Mouse (Mus musculus) gastrocnemius, adult 2 months (tissue): ENCODE measurements around the gene Usf2. TPM values are rescaled to one million over a fixed set of nuclear protein-coding genes. Genes with fewer than 3 reads are reported as not detected.

Experiments
- DNase-seq: peaks from one replicate; pipeline ENCODE4 v3.0.0; 2022
- H3K27ac ChIP-seq: fragments of 200-600 bp; 2 replicates; pipeline ENCODE4 v1.8.1; 2022; ENCODE audit warnings: mild to moderate bottlenecking
- H3K4me3 ChIP-seq: fragments of 200-600 bp; 2 replicates; pipeline ENCODE4 v1.8.1; 2022; ENCODE audit warnings: mild to moderate bottlenecking, moderate library complexity
- CTCF ChIP-seq: fragments of 200-600 bp; IDR thresholded peaks from 2 replicates; pipeline ENCODE4 v1.8.1; 2022; ENCODE audit warnings: antibody characterized with exemption, mild to moderate bottlenecking, moderate library complexity
- intact Hi-C: fragments of 180-260 bp; cut with DNase I; formaldehyde crosslinking; loops from one replicate; pipeline ENCODE4 v1.15.1; 2025
- long read RNA-seq, 2 experiments: library from polyadenylated mRNA; stranded (forward); transcript quantifications; one replicate each; pipeline ENCODE4 v2.0.0; 2021
- total RNA-seq, 2 experiments: library from RNA; stranded (reverse); gene quantifications; 2 replicates each; pipeline ENCODE4 v1.2.3; 2021

Gene Usf2
- total RNA-seq, result 100 to 1,000 TPM in 1 of 2 experiments, 10 to 100 TPM in 1; 85.9 to 102 TPM
- long read RNA-seq, experiment 1, transcript Usf2-201 (10 exons, 2,419 nt), result major isoform, 12 of 23 reads
- long read RNA-seq, experiment 1, partial matches to known transcripts, result 4 of 23 reads
- long read RNA-seq, experiment 1, other reads (novel, unspliced or antisense), result 6 of 23 reads
- long read RNA-seq, experiment 2, transcript Usf2-201 (10 exons, 2,419 nt), result major isoform, 9 of 23 reads
- long read RNA-seq, experiment 2, partial matches to known transcripts, result 4 of 23 reads
- long read RNA-seq, experiment 2, other reads (novel, unspliced or antisense), result 7 of 23 reads

DNA sequence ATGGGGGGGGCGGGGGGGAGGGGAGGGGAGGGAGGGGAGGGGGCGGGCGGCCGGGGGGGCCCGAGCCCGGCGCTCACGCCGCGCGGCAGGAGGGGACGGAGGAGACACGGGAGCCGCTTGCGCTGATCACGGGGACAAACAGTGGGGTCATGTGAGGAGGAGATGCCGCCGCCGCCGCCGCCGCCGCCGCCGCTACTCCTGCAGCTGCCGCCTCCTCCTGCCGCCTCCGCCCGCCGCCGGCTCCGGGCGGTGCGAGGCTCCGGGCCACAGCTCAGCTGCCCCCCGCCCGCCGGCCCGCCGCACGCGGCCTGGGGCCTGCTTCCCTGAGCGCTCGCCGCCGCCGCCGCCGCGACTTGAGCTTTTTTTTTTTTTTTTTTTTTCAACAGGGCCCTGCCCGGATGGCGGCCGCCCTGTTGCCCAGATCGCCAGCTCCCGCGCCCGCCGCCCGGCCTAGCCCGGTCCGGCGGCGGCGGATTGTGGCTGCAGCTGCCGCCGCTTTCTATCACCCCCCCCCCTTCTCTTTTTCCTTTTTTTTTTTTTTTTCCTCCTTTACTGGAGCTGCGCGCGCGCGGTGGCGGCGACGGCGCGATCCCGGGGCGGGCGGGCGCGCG, at the start of gene Usf2:
Gene Usf2, minus strand, starts transcription at position 48 of the 611 bp plus-strand sequence.
- no peak for TF ChIP-seq CTCF
- Histone ChIP-seq H3K27ac (peak within 1 kb of the TSS; percentile 100), H3K4me3 (peak within 1 kb of the TSS; percentile 94)
- DNase-seq, result peak; percentile 92
- intact Hi-C loops, result loop anchor here (1.0 to 10.0 kb wide), 3 partner anchors 17 to 332 kb away; partner anchors contain the start of genes Cox6b1 and Fxyd7

DNA sequence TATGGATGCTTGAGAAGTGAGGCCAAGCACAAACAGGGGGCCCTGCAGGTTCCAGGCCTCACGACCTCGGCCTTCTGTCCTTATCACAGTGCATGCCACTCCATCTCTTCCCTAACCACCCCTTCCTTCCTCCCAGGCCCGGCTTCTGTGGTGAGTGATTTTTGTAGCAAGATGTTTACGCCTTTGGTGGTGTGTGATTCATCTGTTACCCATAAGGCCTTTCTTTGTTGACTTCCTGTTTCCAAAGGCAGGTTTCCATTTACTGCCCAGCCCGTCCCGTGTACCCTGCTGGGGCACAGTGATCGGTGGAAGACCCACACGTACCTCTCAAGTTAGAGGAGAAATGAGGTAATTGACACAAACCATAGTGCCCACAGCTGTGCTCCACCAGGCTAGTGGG, 46.0 kb upstream of the Usf2 start:
- Histone ChIP-seq H3K27ac (peak overlapping the region; percentile 64), H3K4me3 (no peak overlapping the region)
- DNase-seq, result no peak
- intact Hi-C loops, result no loop called here
- TF ChIP-seq CTCF, result no peak

DNA sequence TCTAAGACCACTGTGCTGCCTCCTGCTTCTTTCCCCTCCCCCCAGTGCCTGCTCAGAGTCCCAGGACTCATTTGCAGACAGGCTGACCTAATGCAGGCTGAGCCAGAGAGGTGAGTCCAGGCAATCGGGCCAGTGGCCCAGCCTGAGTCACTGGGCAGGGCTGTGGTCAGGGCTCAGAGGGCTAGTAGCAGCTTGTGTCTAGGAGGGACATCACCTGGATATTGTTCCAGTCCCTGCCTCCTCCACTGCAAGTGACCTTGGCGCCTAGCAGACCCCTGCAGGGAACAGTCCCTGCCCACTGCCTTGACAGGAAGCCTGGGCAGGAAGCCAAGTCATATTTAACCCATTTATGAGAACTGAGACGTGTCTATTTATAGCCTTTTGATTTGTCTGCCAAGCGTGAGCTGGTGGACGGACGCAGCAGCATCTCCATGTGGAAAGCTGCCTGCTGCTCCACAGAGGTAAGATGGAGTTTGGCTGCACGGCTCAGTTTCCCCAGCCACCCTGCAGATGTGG, 44.0 kb upstream of the Usf2 start:
- intact Hi-C loops, result no loop called here
- Histone ChIP-seq H3K4me3 (peak overlapping the region; percentile 36), H3K27ac (peak overlapping the region; percentile 85)
- no peak for TF ChIP-seq CTCF
- DNase-seq, result peak; percentile 82

DNA sequence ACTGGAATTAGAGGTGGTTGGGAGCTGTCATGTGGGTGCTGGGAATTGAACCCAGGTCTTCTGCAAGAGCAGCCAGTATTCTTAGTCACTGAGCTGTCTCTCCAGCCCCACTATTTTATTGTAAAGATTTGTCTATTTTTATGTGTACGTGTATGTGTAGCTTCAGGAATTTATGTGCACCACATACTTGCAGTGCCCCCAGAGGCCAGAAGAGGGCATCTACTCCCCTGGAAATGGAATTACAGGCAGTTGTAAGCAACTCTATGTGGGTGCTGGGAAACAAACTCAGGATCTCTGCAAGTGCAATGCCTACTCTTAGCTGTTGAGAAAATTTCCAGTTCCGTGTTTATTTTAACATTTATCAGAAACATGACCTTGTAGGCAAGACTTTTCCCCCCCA, 39.9 kb upstream of the Usf2 start:
- Histone ChIP-seq H3K27ac (no peak overlapping the region), H3K4me3 (no peak overlapping the region)
- no peak for DNase-seq
- TF ChIP-seq CTCF, result peak; percentile 34; the same call in 1 of the 2 replicates
- intact Hi-C loops, result no loop called here

DNA sequence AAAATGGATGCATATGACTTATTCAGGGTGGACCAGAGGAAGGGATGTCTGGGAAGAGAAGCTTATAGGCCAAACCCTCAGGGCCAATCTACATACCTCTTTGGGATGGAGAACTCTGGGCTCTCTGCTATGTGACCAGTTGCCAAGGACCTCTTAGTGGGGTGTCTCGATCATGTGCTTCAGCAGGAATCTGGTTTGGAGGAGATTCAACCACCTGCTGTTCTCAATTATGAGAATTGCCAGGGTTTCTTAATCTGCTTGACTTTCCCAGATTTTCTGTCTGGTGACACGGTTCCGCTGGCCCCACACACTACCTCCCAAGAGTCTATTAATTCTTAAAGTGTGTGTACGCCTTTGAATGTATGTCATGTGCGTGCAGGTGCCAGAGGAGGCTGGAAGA, 37.4 kb upstream of the Usf2 start:
- no peak for DNase-seq
- intact Hi-C loops, result no loop called here
- no peak overlapping the region for H3K27ac ChIP-seq
- H3K4me3 ChIP-seq, result no peak overlapping the region
- TF ChIP-seq CTCF, result no peak

DNA sequence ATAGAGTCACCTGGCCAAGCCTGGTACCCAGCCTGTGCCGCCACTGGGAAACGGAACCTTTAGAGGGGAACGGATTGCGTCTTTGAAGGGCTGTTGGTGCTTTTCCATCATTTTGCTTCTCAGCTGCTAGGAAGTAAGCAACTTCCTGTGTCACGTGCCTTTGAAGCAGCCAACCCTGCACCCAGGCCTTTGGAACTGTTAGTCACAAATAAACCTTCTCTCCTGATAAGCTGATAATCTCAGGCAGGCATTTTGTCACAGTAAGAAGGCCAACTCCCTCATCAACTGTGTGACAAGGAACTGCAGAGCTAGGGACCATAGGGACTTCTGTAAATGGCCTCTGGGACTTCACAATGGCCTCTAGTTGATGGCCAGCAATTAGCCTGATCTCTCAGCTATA, 35.5 kb upstream of the Usf2 start:
- DNase-seq, result no peak
- no peak overlapping the region for H3K4me3 ChIP-seq
- H3K27ac ChIP-seq, result no peak overlapping the region
- intact Hi-C loops, result no loop called here
- no peak for TF ChIP-seq CTCF

DNA sequence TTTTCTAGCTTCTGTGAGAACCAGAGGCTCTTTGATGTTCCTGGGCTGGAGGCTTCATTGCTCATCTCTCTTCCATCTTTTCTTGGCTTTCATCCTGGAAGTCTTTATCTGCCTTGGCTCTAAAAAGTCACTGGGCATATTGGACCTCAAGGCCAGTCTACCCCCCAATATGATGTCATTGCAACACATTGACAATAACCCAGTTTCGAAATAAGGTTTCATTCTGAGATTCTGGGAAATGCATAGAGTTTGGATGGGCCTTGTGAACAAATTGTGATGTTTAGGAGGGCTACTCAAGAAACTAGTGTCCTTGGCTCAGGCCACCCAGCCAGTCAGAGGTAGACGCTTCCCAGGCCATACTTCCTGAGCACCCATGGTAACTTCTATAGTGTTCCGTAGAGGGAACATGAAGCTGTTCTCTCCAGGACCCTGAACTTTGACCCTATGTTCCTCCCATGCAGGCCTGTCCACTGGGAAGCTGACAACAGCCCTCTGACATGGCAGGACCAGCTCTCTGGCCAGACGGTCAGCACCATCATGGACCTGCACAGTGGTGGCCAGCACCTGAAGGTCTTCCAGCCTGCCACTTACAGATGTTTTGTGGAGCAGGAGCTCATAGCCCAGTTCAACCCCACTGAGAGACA, 32.0 kb upstream of the Usf2 start:
- Histone ChIP-seq H3K4me3 (no peak overlapping the region), H3K27ac (no peak overlapping the region)
- DNase-seq, result no peak
- no peak for TF ChIP-seq CTCF
- intact Hi-C loops, result no loop called here

DNA sequence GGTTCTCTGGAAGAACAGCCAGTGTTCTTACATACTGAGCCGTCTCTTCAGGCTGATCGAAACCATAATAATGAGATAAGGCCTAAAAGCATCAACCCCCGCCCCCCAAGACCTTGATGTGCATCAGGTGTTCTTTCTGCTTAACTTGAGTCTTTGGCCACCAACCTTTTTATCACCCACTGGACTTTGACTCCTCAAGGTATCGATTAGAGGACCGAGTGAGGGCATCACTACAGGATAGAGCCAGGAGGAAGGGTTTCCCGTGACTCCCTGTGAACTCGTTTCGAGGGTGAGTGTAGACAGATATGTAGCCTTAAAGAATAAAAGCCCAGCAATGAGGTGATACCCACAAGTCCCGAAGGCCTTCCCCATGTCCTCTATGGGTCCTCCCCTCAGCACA, 28.8 kb upstream of the Usf2 start:
- H3K27ac ChIP-seq, result no peak overlapping the region
- TF ChIP-seq CTCF, result no peak
- H3K4me3 ChIP-seq, result no peak overlapping the region
- intact Hi-C loops, result no loop called here
- no peak for DNase-seq

DNA sequence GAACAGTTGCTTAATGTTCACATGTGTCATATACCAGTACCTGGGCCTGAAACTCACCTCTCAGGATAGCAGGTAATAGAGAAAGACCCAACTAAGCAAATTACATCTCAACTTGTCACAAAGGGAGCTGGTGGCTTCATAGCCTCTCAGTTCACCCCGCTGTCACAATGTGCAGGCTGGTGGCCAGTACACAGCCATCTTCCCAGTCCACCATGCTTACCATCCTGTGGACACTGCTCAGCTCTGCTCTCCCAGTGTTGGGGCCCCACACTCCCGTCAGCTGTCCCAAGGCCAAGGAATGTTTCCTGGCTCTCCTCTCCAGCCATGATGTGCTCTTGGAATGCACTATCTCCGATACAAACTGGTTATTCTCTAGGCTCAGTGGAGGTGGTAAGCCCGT, 25.1 kb upstream of the Usf2 start:
- intact Hi-C loops, result no loop called here
- TF ChIP-seq CTCF, result no peak
- Histone ChIP-seq H3K4me3 (no peak overlapping the region), H3K27ac (no peak overlapping the region)
- DNase-seq, result no peak

DNA sequence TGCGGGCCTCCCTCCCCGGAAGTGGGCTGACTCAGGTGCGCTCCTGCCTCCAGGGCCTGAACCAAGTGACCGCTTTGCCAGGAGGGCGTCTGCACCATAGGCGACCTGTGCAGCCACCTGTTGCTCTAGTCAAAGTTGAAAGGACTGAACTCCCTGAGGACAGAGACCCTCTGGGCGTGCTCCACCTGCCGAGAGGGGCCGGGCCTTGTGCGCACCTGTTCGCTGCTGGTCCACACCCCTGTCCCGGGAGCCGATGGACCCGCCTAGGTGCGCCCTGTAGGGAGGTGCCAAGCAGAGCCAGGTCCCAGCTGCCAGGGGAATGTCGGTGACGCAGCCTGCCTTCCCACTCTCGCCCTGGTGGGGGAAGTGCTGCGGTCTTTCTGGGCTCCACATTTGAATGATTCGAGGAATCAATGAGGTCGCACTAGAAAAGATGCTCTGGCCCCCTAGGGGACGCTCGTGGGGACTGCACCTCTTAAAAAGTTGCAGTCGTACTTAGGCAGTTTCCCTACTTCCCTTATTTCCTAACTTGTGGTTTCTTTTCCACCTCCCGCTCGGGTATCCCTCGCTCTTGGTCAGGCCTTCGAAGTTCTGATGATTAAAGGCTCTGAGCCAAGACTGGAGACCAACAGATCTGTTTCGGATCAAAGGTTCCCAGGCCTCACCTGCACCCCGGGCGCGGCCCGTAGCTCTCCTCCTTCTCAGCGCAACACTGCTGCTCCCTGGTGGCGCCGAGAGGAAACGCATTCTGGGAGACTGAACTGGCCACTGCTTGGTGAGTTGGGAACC, 17.1 kb upstream of the Usf2 start, which contains the start of gene Fam187b:
Gene Fam187b, plus strand, starts transcription at position 290 of the 789 bp plus-strand sequence.
- peak; percentile 90 for DNase-seq
- Histone ChIP-seq H3K27ac (peak within 1 kb of the TSS; percentile 75), H3K4me3 (peak within 1 kb of the TSS; percentile 69)
- intact Hi-C loops, result loop anchor here (1.0 to 10.0 kb wide), 4 partner anchors 16 to 379 kb away; partner anchors contain the start of genes Fxyd5 and Zbtb32
- TF ChIP-seq CTCF, result peak; percentile 85

DNA sequence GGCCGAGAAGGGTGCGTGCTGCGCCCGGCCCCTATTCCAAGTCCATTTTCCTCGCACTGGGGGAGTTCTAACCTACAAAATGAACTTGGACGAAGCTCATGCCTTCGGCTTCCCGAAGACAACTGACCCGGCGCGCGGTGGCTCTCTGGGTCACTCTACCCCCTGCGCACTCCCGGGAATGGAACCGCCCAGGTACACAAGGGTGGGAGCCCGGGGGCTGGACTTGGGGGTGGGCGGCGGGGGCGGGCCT, 16.6 kb upstream of the Usf2 start, which contains the start of gene Lsr:
Gene Lsr, minus strand, starts transcription at position 214 of the 250 bp plus-strand sequence.
- no peak for DNase-seq
- H3K4me3 ChIP-seq, result peak within 1 kb of the TSS; percentile 69
- TF ChIP-seq CTCF, result no peak
- peak within 1 kb of the TSS; percentile 75 for H3K27ac ChIP-seq
- intact Hi-C loops, result loop anchor here (5.0 to 10.0 kb wide), 2 partner anchors 69 to 378 kb away; partner anchors contain the start of genes Fxyd5 and Zbtb32
